Mouse (Mus musculus) stomach, postnatal 0 days (tissue): Measurements from ENCODE around the gene 1700123O20Rik.

Source experiments
- CTCF ChIP-seq: IDR thresholded peaks from 2 replicates; pipeline ENCODE4 v1.5.1; 2016; ENCODE audit warnings: antibody characterized with exemption, low read depth, mild to moderate bottlenecking, moderate library complexity
- EP300 ChIP-seq: optimal IDR thresholded peaks from 2 replicates; pipeline ENCODE3; 2016; ENCODE audit warnings: antibody characterized with exemption

DNA sequence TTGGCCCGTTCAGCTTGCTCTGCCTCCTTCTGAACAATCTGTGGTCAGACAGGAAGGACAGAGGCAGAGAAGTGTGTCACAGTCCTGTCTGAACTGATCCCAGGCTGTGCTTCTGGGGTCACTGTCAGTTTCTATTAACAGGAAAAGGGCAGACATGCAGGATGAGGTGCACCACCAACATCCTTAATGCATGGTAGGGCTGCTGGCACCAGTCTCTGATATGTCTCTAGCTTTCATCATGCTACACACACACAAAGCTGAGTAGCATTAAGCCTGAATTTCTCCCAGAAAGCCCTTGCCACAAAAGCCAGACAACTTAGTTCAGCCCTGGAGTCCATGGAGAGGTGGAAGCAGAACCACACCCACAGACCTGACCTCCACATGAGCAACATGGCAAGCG is 43.0 kb upstream of the 1700123O20Rik start:
- TF ChIP-seq CTCF = no peak
- TF ChIP-seq EP300 = no peak
